In genomic region chr19:58256485-58256884, GRCm38 (mm10) we compare ENCODE assay signal across 16 mouse cellular contexts.
"Had no signal": no experiment of that assay in that cellular context is flagged by ENCODE, and none has a peak within 500 bp of the region (broad histone marks: within the 10 kb centered on the region; RNA-seq: fewer than 3 reads in every experiment).

No protein-coding gene starts in this region.

- H3K9ac ChIP-seq: lung, embryonic 15.5 days; midbrain, embryonic 13.5 days; midbrain, embryonic 15.5 days; neural tube, embryonic 12.5 days; stomach, embryonic 15.5 days had no signal

- H3K4me2 ChIP-seq: lung, embryonic 15.5 days; midbrain, embryonic 11.5 days; midbrain, embryonic 13.5 days; midbrain, embryonic 15.5 days; neural tube, embryonic 12.5 days; stomach, embryonic 15.5 days had no signal

- H3K4me1 ChIP-seq: megakaryocyte, embryonic 14.5 days; midbrain, embryonic 15.5 days had no signal

- H3K4me3 ChIP-seq: lung, embryonic 15.5 days; megakaryocyte, embryonic 14.5 days; midbrain, embryonic 13.5 days; midbrain, embryonic 15.5 days; neural tube, embryonic 12.5 days; stomach, embryonic 15.5 days had no signal

- H3K27ac ChIP-seq: lung, embryonic 15.5 days; macrophage; midbrain, embryonic 13.5 days; midbrain, embryonic 15.5 days; neural tube, embryonic 12.5 days; stomach, embryonic 15.5 days; stomach, postnatal 0 days had no signal

- H3K27me3 ChIP-seq: lung, embryonic 15.5 days; midbrain, embryonic 15.5 days; neural tube, embryonic 12.5 days; stomach, embryonic 15.5 days had no signal

- H3K9me3 ChIP-seq: lung, embryonic 15.5 days; midbrain, embryonic 13.5 days; midbrain, embryonic 15.5 days; neural tube, embryonic 12.5 days; stomach, embryonic 15.5 days had no signal

- H3K36me3 ChIP-seq: lung, embryonic 15.5 days; midbrain, embryonic 13.5 days; midbrain, embryonic 15.5 days; neural tube, embryonic 12.5 days; stomach, embryonic 15.5 days had no signal

- DNase-seq: lung, postnatal 14 days; lung, postnatal 36 days; right cerebral cortex, postnatal 14 days; thymus, adult 2 months; thymus, postnatal 25 days; thymus, postnatal 4 days had no signal

- ATAC-seq: lung, postnatal 0 days; midbrain, embryonic 13.5 days; midbrain, embryonic 15.5 days had no signal
